Mouse (Mus musculus) cortical plate, adult 2 months (tissue): ENCODE results near the gene Siae. TPM values are rescaled to one million over a fixed set of nuclear protein-coding genes. Genes with fewer than 3 reads are reported as not detected.

ENCODE experiments used
- H3K27ac ChIP-seq: fragments of 200-500 bp; 2 replicates; pipeline ENCODE4 v1.5.1; 2012; ENCODE audit warnings: low read length, control low read depth, inconsistent platforms; ENCODE audit not compliant: insufficient read depth
- H3K4me1 ChIP-seq: fragments of 200-500 bp; 2 replicates; pipeline ENCODE4 v1.6.1; 2011; ENCODE audit warnings: low read length; ENCODE audit not compliant: control insufficient read depth, insufficient read depth
- H3K4me3 ChIP-seq: fragments of 200-500 bp; 2 replicates; pipeline ENCODE4 v1.5.1; 2011; ENCODE audit warnings: mild to moderate bottlenecking, low read length, control low read depth; ENCODE audit not compliant: insufficient read depth
- CTCF ChIP-seq: fragments of 200-500 bp; IDR thresholded peaks from 2 replicates; pipeline ENCODE4 v1.5.1; 2011; ENCODE audit warnings: mild to moderate bottlenecking, control low read depth, low read length; ENCODE audit not compliant: insufficient read depth; ENCODE audit errors: extremely low read depth
- POLR2A ChIP-seq: fragments of 200-500 bp; IDR thresholded peaks from 2 replicates; pipeline ENCODE4 v1.6.1; 2011; ENCODE audit warnings: mild to moderate bottlenecking, low read length, control low read depth; ENCODE audit not compliant: insufficient read depth; ENCODE audit errors: extremely low read depth
- polyA plus RNA-seq: library from polyadenylated mRNA; depleted of rRNA; stranded (reverse); fragments of >200 nt; gene quantifications from 2 replicates; pipeline ENCODE4 v1.2.3, GENCODE M21; 2012; rRNA removed

The Siae gene
- polyA plus RNA-seq, result 22.2 and 24.2 TPM in 2 replicates

GRCm38 (mm10) chr9:37554838-37555748 lies at the start of gene Siae:
TSS of gene Siae (plus strand) at chr9:37555698.
- Histone ChIP-seq H3K4me3 (no peak within 1 kb of the TSS), H3K27ac (peak within 1 kb of the TSS; percentile 20), H3K4me1 (peaks cover 10% of the 10 kb centered on the region)
- no peak for TF ChIP-seq POLR2A
- no peak for TF ChIP-seq CTCF

- Histone ChIP-seq H3K4me1 (peaks cover 1% of the 10 kb centered on the region), H3K4me3 (no peak overlapping the region), H3K27ac (no peak overlapping the region)
- TF ChIP-seq POLR2A, result no peak
- no peak for TF ChIP-seq CTCF
Observed at GRCm38 (mm10) chr9:37506023-37506422, 49.5 kb upstream of the Siae start.

DNA sequence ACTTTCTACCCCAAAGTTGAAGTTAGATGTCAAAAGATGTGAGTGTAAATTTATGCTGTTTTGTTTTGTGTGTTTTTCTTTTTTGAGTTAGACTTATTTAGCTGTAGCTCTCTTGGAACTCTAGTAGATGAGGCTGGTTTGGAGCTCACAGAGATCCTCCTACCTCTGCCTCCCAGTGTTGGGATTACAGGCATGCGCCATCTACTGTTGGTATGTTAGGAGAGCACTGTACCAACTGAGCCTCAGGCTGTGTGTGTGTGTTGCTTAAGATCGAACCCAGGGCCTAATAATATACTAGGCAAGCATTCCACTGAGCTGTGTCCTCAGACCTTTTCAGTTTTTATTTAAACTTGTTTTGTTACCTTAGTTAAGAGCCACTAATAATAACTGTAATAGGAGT lies 43.4 kb upstream of the Siae start:
- Histone ChIP-seq H3K27ac (no peak overlapping the region), H3K4me1 (peaks cover 4% of the 10 kb centered on the region; the same call in 1 of the 2 replicates), H3K4me3 (no peak overlapping the region)
- no peak for TF ChIP-seq POLR2A
- 0 out of 2 replicates have a peak, but pooled peaks have one; percentile 7 for TF ChIP-seq CTCF

- TF ChIP-seq CTCF, result no peak
- TF ChIP-seq POLR2A, result no peak
- peaks cover 7% of the 10 kb centered on the region for H3K4me1 ChIP-seq
- no peak overlapping the region for H3K27ac ChIP-seq
- no peak overlapping the region for H3K4me3 ChIP-seq
Observed at GRCm38 (mm10) chr9:37514456-37514855, 41.0 kb upstream of the Siae start.

DNA sequence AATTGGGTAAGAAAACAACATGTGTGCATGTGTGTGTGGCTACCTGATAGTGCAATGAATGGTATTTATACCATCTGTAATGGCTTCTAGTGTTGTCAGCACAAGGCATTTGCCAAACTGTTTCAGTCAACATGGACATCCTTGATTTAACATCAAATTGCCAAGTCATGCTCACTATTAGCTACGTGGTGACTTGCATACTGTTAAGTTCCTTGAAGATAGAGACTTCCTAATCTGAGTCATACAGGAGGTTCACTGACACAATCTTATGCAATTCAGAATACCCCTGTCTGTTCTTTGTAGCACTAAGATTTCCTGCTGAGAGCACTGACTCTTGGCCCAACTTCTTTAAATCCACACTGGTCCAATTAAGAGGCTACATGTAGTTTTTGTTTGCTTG lies 38.0 kb upstream of the Siae start:
- Histone ChIP-seq H3K27ac (no peak overlapping the region; the same call in 1 of the 2 replicates), H3K4me1 (peaks cover 7% of the 10 kb centered on the region), H3K4me3 (no peak overlapping the region)
- no peak for TF ChIP-seq CTCF
- TF ChIP-seq POLR2A, result no peak

DNA sequence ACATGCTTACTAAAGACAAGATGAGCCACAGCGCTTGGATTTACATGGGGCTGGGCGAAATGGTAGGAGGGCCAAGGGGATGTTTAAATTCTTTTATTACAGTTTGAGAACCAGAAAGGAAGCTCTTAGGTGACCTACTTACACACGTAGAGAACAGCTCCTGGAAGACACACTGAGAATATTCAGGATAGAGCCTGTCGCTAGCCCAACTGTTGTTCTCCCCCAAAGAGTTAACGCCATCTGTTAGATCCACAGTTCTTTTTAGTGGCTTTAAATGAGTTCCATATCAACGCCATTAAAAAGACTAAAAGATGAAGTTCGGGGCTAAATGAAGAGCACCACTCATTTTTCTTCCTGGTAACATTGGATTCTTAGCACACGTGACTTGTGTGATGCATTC lies 36.5 kb upstream of the Siae start:
- TF ChIP-seq POLR2A (no peak), CTCF (no peak)
- Histone ChIP-seq H3K27ac (peak overlapping the region; percentile 89), H3K4me3 (no peak overlapping the region)

GRCm38 (mm10) chr9:37519995-37520394 lies 35.5 kb upstream of the Siae start:
- TF ChIP-seq CTCF, result no peak
- TF ChIP-seq POLR2A, result no peak
- H3K27ac ChIP-seq, result no peak overlapping the region
- no peak overlapping the region for H3K4me3 ChIP-seq
- H3K4me1 ChIP-seq, result peaks cover 7% of the 10 kb centered on the region

More for the DNA sequence above, 36.5 kb upstream of the Siae start:
- peaks cover 7% of the 10 kb centered on the region for H3K4me1 ChIP-seq

DNA sequence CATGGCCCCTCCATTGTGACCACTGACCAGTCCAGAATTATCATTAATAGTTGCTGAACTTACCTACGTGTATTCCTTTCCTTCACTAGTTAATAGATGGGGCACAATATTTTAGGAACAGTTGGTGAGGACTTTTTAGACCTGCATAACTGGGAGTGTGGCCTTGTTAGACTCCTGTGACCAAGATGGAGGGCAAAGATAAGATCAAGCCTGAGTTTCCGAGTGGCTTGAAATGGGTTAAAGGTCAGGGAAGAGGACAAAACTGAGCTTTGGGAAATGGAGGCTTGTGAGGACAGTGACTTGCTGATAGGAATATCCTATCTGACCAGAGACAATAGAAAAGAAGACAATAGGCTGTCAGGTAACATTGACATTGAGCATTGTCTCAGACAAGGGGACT lies 30.0 kb upstream of the Siae start:
- Histone ChIP-seq H3K4me1 (no peaks in the 10 kb centered on the region), H3K4me3 (no peak overlapping the region), H3K27ac (no peak overlapping the region)
- TF ChIP-seq CTCF, result no peak
- no peak for TF ChIP-seq POLR2A

DNA sequence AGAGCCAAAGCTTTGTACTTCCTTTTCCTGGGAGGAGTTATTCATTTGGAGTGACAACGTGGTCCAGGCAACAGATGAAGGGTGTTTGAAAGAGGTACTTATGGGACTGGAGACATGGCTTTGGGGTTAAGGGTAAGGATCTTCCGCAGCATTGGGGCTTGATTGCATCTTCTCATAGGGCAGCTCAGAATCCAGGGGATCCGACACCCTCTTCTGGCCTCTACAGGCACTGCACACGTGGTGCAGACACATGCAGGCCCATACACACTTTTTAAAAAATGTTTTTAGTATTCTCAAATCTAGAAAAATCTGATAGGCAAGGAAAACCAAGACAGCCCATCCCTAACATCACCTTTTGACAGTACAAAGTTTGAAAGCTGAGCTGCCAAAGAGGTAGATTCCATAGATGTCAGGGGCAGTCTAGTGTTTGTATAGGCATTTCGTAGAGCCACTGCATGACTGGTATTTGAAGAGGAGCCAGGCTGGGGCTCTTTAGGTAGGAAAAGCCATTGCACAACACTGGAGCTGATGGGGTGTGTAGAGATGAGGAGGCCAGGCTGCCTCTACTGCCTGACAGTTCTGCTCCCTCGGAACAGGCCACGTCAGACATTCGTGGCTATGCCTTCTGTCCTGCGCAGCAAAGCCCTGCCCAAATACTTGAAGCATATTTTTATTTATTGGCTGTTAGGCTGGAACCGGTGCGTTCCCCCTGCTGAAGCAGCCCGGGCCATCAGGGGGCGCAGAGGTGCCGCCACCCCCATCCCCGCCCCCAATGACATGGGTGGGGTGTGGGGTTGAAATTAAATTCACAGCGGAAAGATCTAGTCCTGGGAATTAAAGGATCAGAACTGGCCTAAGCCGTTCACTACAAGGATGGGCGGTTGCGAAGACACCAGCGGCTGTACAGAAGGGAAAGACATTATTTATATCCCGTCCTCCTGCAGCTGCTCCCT lies 28.8 kb upstream of the Siae start:
- H3K27ac ChIP-seq, result no peak overlapping the region
- 0 out of 2 replicates have a peak, but pooled peaks have one; percentile 1 for TF ChIP-seq CTCF
- TF ChIP-seq POLR2A, result no peak
- peak overlapping the region; percentile 12; the same call in 1 of the 2 replicates for H3K4me3 ChIP-seq

More for the DNA sequence above, 28.8 kb upstream of the Siae start:
- H3K4me1 ChIP-seq, result peaks cover 2% of the 10 kb centered on the region; the same call in 1 of the 2 replicates
